Mouse (Mus musculus): ENCODE results near the gene Rnf212.
A peak's percentile ranks its signal among the peaks of the same experiment; 100 is the strongest.

Rnf212 gene

GRCm38 (mm10) chr5:108713096-108713495, 61.7 kb downstream of the Rnf212 start:
- DNase-seq (ENCODE audit: low read depth, low spot score), result no peak

- DNase-seq (ENCODE audit: low read depth, low spot score), result no peak
Observed at GRCm38 (mm10) chr5:108711968-108712367, 62.8 kb downstream of the Rnf212 start.

- peak; percentile 16 for DNase-seq (ENCODE audit: low read depth, low spot score)
Observed at GRCm38 (mm10) chr5:108708981-108709731, 65.6 kb downstream of the Rnf212 start.

GRCm38 (mm10) chr5:108708419-108708818, 66.4 kb downstream of the Rnf212 start:
- DNase-seq (ENCODE audit: low read depth, low spot score), result no peak

GRCm38 (mm10) chr5:108707758-108708157, 67.0 kb downstream of the Rnf212 start:
- no peak for DNase-seq (ENCODE audit: low read depth, low spot score)

GRCm38 (mm10) chr5:108703754-108704626, 70.8 kb downstream of the Rnf212 start:
- DNase-seq (ENCODE audit: low read depth, low spot score), result no peak

GRCm38 (mm10) chr5:108701341-108702021, 73.3 kb downstream of the Rnf212 start:
- no peak for DNase-seq (ENCODE audit: low read depth, low spot score)

GRCm38 (mm10) chr5:108700346-108700745, 74.4 kb downstream of the Rnf212 start:
- DNase-seq (ENCODE audit: low read depth, low spot score), result no peak

- no peak for DNase-seq (ENCODE audit: low read depth, low spot score)
Observed at GRCm38 (mm10) chr5:108697341-108697753, 77.4 kb downstream of the Rnf212 start.

GRCm38 (mm10) chr5:108696542-108696941, 78.2 kb downstream of the Rnf212 start:
- no peak for DNase-seq (ENCODE audit: low read depth, low spot score)

GRCm38 (mm10) chr5:108695861-108696260, 78.9 kb downstream of the Rnf212 start:
- DNase-seq (ENCODE audit: low read depth, low spot score), result no peak

GRCm38 (mm10) chr5:108694352-108695261, 80.2 kb downstream of the Rnf212 start:
- peak; percentile 20 for DNase-seq (ENCODE audit: low read depth, low spot score)

- DNase-seq (ENCODE audit: low read depth, low spot score), result peak; percentile 67
Observed at GRCm38 (mm10) chr5:108693872-108694288, 80.9 kb downstream of the Rnf212 start.

- DNase-seq (ENCODE audit: low read depth, low spot score), result no peak
Observed at GRCm38 (mm10) chr5:108692271-108692670, 82.5 kb downstream of the Rnf212 start, which contains the start of gene Fgfrl1. Fgfrl1 (plus strand) TSS chr5:108692382.

GRCm38 (mm10) chr5:108691152-108691551, 83.6 kb downstream of the Rnf212 start:
- no peak for DNase-seq (ENCODE audit: low read depth, low spot score)

- DNase-seq (ENCODE audit: low read depth, low spot score), result no peak
Observed at GRCm38 (mm10) chr5:108689091-108689490, 85.7 kb downstream of the Rnf212 start.

- no peak for DNase-seq (ENCODE audit: low read depth, low spot score)
Observed at GRCm38 (mm10) chr5:108680871-108681270, 93.9 kb downstream of the Rnf212 start.

GRCm38 (mm10) chr5:108679909-108680308, 94.9 kb downstream of the Rnf212 start:
- DNase-seq (ENCODE audit: low read depth, low spot score), result no peak

Measured in retina, postnatal 7 days (tissue).